Mouse (Mus musculus) embryonic fibroblast, embryonic 13.5 days (primary cell): ENCODE data around the gene Hoxb2. TPM values are rescaled to one million over a fixed set of nuclear protein-coding genes. Genes with fewer than 3 reads are reported as not detected.
A peak's percentile ranks its signal among the peaks of the same experiment; 100 is the strongest.

ENCODE experiments used
- H3K27ac ChIP-seq: 2 replicates; pipeline ENCODE4 v1.5.1; 2012; ENCODE audit warnings: low read length, control low read depth, inconsistent platforms; ENCODE audit not compliant: insufficient read depth
- H3K4me1 ChIP-seq: 2 replicates; pipeline ENCODE4 v1.6.1; 2011; ENCODE audit warnings: low read length; ENCODE audit not compliant: control insufficient read depth, insufficient read depth
- H3K4me3 ChIP-seq: 2 replicates; pipeline ENCODE4 v1.5.1; 2011; ENCODE audit warnings: mild to moderate bottlenecking, control low read depth, low read length; ENCODE audit not compliant: insufficient read depth
- CTCF ChIP-seq: IDR thresholded peaks from 2 replicates; pipeline ENCODE4 v1.5.1; 2011; ENCODE audit warnings: mild to moderate bottlenecking, control low read depth, low read length, moderate library complexity, borderline replicate concordance; ENCODE audit not compliant: insufficient read depth
- POLR2A ChIP-seq: IDR thresholded peaks from 2 replicates; pipeline ENCODE4 v1.6.1; 2011; ENCODE audit warnings: low read depth, mild to moderate bottlenecking, control low read depth, low read length, moderate library complexity
- polyA plus RNA-seq: library from polyadenylated mRNA; stranded (reverse); fragments of >200 nt; gene quantifications from 2 replicates; pipeline ENCODE4 v1.2.4, GENCODE M21; 2011; ENCODE audit warnings: low read depth; ENCODE audit not compliant: missing spikeins, insufficient read length

The Hoxb2 gene
- polyA plus RNA-seq, 1 experiment = 6.6 TPM

DNA sequence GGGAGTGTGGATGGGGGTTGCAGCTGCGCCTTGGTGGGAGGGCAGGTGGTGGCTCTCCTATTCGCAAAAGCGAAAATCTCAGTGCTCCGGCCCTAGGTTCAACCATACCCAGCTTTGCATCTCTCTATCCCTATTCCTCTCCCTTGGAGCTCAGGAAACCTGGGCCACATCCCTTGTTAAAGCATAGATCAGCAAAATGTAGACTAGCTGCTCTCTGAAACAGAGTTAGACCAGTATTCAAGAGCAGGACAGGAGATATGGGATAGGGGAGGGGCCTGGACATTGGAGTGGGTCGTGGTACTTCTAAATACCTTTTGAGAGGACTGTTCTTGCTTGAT lies 35.0 kb upstream of the Hoxb2 start:
- Histone ChIP-seq H3K4me3 (peak overlapping the region; percentile 30), H3K4me1 (no peaks in the 10 kb centered on the region), H3K27ac (peak overlapping the region; percentile 69; the same call in 1 of the 2 replicates)
- TF ChIP-seq CTCF = no peak
- no peak for TF ChIP-seq POLR2A

DNA sequence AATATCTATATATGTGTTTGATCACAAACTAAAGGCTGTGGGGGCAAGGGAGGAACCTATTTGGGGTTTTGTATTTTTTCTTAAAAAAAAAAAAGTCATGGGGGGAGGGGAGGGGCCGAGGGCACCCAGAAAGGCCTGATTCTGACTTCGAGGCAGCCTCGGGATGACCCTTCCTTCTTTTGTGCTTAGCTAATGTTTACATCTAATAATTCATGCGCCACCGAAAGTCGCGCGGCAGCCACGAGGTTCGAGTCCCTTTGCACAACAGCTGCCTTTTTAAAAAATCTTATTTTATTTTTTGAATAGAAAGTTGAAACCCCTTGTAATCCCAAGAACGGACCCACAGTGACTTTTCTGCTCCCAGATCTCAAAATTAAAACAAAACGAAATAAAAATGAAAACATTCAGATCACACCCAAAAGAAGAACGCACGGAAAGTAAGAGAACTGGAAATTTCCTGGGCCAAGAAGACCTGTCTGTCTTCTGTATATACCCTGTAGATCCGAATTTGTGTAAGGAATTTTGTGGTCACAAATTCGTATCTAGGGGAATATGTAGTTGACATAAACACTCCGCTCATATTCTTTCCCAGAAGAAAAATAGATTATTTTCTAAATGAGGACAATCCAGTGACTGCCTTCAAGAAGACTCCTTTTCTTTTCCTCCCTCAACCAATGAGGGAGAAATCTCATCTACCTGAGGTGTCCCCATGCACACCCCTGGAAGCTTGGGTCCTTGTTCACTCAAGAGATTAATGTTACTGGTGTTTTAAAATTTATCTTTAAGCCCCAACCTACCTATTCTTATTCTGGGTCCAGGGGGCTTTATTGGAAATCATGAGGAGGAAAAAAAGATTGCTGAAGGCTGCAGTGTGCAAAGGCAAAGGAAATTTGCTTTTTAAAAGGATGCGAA lies 33.4 kb upstream of the Hoxb2 start:
- Histone ChIP-seq H3K4me1 (no peaks in the 10 kb centered on the region), H3K27ac (peak overlapping the region; percentile 77; the same call in 1 of the 2 replicates), H3K4me3 (no peak overlapping the region)
- TF ChIP-seq CTCF (no peak), POLR2A (no peak)

DNA sequence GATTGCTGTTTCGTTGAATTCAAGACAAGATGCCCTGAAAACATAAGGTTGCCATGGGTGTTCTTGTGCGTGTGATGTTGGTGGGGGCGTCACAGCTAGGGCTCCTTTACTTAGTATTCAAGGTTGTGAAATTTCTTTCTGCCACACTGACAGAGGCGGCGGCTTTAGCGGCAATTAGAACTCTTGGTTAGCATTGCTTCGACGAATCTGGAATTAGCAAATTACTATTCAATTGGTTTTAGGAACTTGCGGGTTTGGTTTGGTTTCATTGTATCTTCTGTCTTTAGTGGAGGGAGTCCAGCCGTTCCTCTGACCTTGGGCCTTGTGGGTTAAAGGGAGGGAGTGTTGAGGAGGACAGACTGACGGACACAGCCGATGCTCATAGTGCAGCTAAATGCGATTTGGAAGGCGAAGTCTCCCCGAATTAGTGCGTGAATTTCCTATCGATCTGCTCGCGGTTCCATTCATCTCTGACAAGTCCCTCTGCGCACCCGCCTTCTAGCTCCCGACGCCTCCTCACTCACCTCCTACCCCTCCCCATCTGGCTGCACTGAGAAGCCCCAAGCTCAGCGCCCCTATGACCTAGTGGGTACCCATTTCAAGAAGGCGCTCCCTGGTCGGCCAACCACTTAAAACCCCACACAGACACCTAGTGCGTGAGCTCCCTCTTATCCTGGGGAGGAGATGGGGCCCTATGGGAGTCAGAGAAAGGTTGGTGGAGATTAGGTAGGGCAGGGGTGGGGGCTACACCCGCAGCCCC lies 32.5 kb upstream of the Hoxb2 start, which contains the start of gene Hoxb4:
TSS of gene Hoxb4 (plus strand) at position 660 of the 760 bp plus-strand sequence.
- Histone ChIP-seq H3K27ac (peak within 1 kb of the TSS; percentile 93), H3K4me1 (no peaks in the 10 kb centered on the region), H3K4me3 (peak within 1 kb of the TSS; percentile 52)
- TF ChIP-seq CTCF (no peak), POLR2A (no peak)

DNA sequence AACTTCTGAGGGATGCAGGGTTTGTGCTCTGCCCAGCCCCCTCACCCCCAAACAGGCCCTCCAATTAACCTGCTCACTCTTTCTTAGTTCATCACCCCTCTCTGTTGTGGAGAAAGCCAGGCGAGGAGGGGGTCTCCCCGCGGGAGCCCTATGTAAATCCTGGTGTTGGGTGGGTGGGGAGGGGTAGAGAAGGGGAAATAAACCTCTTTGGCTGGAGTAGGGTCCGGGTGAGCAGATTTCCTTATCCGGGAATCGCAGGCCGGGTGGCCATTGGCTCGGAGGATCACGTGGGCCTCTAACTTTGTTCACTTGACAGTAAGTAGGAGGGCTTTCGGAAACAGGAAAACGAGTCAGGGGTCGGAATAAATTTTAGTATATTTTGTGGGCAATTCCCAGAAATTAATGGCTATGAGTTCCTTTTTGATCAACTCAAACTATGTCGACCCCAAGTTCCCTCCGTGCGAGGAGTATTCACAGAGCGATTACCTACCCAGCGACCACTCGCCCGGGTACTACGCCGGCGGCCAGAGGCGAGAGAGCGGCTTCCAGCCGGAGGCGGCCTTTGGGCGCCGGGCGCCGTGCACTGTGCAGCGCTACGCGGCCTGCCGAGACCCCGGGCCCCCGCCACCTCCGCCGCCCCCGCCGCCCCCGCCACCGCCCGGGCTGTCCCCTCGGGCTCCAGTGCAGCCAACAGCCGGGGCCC lies 31.8 kb upstream of the Hoxb2 start:
- peak overlapping the region; percentile 52 for H3K4me3 ChIP-seq
- TF ChIP-seq CTCF (no peak), POLR2A (peak; percentile 33; the same call in 1 of the 2 replicates)

DNA sequence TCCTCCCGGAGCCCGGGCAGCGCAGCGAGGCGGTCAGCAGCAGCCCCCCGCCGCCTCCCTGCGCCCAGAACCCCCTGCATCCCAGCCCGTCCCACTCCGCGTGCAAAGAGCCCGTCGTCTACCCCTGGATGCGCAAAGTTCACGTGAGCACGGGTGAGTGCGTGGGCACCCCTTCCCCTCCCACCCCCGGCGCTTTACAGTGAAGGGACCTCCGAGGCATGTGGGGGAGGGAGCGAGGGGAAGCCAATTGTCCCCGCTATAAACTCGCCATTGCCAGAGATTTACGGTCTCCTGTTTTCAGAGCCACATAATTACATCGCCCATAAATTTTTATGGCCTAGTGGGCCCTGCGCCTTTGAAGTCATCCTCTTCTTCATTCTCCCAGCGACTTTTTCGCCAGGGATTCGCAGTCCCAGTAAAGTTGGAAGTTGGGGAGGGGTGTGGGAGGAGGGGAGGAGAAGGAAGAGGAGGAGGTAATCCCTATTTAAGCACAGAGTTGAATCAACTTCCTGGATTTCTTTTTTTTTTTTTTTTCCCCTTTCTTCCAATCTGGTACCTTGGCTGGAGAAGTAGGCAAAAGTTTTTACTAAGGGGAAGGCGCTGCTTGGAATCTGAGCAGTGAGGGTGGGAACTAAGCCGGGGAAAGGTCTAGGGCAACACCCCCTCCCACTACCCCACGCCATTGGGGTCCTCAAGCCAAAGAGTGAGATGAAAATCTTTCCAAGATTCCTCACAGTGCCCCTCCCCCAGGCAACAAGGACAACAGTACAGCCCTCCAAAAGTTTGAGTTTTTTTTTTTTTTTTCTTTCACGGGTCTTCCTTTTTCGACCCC lies 31.0 kb upstream of the Hoxb2 start:
- peak overlapping the region; percentile 46 for H3K4me3 ChIP-seq

More for the DNA sequence above, 31.8 kb upstream of the Hoxb2 start:
- peak overlapping the region; percentile 93 for H3K27ac ChIP-seq
- no peaks in the 10 kb centered on the region for H3K4me1 ChIP-seq

DNA sequence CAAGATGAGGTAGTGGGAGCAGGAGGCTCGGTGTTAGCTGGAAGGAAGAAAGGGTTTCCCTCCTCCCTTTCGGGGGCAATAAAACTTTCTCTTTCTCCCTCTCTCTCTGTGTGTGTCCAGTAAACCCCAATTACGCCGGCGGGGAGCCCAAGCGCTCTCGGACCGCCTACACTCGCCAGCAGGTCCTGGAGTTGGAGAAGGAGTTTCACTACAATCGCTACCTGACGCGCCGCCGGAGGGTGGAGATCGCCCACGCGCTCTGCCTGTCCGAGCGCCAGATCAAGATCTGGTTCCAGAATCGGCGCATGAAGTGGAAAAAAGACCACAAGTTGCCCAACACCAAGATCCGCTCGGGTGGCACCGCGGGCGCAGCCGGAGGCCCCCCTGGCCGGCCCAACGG lies 30.4 kb upstream of the Hoxb2 start:
- H3K4me1 ChIP-seq = no peaks in the 10 kb centered on the region
- peak overlapping the region; percentile 93 for H3K27ac ChIP-seq

More for the DNA sequence above, 31.0 kb upstream of the Hoxb2 start:
- Histone ChIP-seq H3K4me1 (no peaks in the 10 kb centered on the region), H3K27ac (peak overlapping the region; percentile 93)
- peak; percentile 46 for TF ChIP-seq POLR2A
- TF ChIP-seq CTCF = no peak

DNA sequence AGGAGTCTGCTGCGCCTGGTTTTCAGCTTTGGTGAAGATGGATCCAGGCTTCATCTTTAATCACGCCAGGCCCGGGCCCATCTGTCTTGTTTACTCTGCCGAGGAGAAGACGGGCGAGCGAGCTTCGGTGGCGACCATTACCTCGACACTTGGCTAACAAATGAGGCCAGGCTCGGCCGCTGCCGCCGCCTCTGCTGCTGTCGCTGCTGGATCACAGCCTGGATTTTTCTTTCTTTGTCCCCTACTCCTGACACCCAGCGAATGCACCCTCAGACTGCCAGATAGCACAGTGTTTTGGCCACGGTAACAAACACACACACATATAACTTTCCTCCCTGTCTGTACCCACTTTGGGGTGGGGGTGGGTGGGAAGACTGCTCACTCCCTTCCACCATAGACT lies 29.6 kb upstream of the Hoxb2 start:
- TF ChIP-seq CTCF (no peak), POLR2A (no peak)
- peak overlapping the region; percentile 46; the same call in 1 of the 2 replicates for H3K4me3 ChIP-seq
- H3K27ac ChIP-seq = peak overlapping the region; percentile 93; the same call in 1 of the 2 replicates
- H3K4me1 ChIP-seq = no peaks in the 10 kb centered on the region

More for the DNA sequence above, 30.4 kb upstream of the Hoxb2 start:
- peak overlapping the region; percentile 46 for H3K4me3 ChIP-seq
- TF ChIP-seq POLR2A = no peak
- no peak for TF ChIP-seq CTCF

DNA sequence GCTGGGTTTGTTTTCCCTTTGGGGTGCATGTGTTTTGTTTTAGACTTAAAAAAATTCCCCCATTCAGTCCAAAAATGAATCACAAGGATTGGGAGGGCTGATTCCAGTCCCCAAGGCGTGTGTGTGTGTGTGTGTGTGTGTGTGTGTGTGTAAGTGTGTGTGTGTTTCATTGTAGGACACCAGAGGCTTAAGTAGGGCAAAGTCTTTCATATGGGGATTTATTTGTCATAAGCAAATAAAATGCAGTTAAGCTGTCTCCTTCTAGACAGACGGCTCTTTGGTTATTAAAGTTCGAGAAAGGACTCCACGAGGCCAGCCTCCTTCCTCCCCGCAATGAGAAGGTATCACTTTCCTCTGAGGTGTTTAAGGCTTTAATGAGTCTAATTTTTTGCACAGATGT lies 28.5 kb upstream of the Hoxb2 start:
- Histone ChIP-seq H3K27ac (peak overlapping the region; percentile 70), H3K4me3 (no peak overlapping the region), H3K4me1 (no peaks in the 10 kb centered on the region)
- TF ChIP-seq CTCF = no peak
- TF ChIP-seq POLR2A = no peak
